Mouse (Mus musculus) gastrocnemius, postnatal 10 days (tissue): ENCODE measurements at regions not wholly inside any gene's neighbourhood (a gene's known extent, or its start where the extent isn't known, plus 50 kb on each side); places are given as distances from the start of the nearest gene placed in this dataset.
A peak's percentile ranks its signal among the peaks of the same experiment; 100 is the strongest.

Experiments
- DNase-seq: peaks from one replicate; pipeline ENCODE4 v3.0.0; 2021; ENCODE audit warnings: mixed read lengths

DNA sequence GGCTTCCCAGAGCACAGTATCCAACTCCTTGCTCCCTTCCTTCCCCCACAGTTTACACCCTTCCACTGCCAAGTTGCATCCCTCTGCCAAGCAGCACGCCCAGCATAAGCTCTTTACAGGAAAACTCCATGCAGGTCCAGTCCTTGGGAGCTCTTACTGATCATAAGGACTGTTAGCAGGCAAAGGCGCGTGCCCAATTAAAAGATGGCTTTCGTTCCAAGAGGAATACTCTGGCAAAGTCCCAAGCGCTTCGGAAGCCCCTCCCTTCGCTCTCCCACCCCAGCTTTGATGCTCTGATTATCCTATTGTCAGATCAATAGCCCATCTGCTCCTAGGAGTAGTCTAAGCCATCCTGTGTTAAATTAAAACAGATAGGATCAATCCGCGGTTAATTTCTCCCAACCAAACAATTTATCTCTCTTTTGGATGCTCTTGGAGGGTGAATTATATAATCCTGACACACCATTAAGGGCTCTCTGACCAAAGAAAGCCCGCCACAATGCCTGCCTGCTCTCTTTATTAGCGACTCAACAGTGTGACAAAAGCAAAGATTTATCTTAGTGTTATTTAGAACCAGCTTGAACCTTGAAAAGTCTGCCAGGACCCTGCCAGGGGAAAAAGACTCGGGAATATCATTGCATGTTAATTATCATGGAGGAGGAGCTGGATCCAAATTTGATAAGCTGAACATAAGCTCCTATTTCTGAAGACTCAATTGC lies 312.5 kb downstream of the Gsdmc2 start:
- DNase-seq, result no peak

DNA sequence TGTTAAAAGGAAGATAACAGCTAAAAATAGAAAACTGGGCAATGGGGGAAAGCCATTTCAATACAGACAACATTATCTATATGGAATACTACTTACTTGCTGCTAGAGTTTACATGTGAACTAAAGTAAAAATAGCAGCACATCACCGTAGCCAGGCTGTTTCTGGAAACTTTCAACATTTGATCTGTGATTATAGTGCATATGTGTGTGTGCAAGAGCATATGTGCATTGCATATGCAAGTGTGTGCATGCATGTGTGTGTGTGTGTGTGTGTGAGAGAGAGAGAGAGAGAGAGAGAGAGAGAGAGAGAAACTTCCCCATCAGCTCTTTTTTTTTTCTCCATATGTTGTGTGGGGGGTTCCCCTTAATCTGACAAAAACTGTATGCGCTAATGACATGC lies 317.7 kb downstream of the Gsdmc2 start:
- DNase-seq, result no peak

DNA sequence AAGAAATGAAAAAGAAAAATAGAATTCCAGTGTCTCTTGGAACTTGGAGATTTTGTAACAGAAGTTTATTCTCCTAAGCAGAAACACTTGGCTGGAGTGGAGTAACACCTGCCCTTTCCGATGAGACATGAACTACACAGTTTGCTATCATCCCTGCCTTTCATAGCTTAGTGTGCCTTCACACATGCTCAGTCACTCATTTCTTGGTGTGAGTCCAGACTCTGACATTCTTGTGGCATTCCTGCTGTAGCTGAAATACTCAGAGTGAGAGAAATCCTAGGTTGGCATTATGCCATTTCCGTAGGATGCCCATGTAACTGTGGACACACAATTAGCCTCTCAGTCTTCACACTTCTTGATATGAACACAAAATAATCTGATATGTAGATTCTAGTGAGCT lies 318.2 kb downstream of the Gsdmc2 start:
- DNase-seq, result no peak

DNA sequence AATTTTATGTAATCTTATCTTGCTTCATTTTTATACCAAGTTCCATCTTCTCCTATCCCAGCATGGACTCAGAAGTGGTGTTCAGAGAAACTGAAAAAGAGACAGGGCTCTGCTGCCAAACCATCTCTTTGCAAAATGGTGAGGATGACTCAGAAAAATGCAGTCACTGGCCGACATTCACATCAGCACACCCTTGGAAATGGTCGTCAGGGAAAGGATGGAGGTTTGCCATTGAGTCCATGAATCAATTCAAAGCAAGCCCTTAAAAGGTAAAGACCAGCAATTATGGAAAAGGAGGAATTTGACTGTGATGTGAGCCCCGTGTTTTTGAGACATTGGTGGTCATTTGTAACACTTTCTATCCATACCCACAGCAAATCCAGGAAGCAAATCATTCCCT lies 327.7 kb downstream of the Gsdmc2 start:
- no peak for DNase-seq

DNA sequence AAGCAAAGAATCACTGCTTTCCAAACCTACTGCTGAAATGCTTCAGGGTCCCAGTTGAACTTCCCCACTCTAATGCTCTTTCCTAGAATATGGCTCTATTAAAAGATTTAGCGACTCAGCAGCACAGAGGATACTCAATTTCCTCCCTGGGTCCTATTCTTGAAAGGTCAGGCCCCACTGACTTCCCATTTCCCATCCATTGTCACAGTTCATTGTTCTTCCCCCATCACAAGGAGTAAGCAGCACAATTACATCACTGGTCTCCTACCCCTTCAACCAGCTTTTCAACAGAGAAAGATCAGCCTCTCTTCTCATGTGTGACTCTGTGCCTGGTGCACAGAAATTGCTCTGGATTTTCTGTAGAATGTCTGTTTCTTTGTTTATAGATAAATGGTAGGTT lies 344.5 kb downstream of the Gsdmc2 start:
- no peak for DNase-seq

DNA sequence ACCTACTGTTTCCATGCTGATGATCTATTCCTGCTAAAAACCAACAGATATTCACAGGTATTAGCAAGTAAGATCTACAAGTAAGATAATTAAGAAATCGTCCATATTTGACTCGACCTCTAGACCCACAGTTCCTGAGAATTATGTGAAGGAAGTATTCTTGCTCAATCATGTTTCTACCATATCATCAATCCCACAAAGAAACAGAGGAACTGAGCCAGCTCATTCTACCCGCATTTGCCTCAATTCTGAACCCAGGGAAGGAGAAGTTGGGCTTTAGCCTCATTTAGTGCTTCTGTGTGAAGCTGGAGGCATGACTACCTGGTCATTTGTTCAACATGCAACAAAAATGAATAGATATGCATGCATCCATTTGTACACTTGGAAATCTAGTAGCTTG lies 346.5 kb downstream of the Gsdmc2 start:
- no peak for DNase-seq

DNA sequence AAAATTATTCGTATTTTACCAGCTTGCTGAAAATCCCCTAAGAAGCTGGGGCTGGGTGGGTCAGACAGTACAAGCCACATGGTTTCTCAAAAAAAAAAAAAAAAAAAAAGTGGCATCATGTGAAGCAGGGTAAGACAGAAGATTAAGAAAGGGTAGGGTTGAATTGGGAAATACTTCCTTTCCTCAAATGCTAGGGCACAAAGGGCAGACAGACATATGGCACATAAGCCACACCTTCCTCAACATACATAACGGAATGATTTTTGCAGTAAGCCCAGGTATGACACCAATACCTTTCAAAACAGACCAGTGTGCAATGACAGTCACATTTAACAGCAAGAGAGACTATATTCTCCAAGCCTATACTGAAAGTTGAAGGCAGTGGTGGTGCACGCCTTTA lies 347.8 kb downstream of the Gsdmc2 start:
- no peak for DNase-seq

DNA sequence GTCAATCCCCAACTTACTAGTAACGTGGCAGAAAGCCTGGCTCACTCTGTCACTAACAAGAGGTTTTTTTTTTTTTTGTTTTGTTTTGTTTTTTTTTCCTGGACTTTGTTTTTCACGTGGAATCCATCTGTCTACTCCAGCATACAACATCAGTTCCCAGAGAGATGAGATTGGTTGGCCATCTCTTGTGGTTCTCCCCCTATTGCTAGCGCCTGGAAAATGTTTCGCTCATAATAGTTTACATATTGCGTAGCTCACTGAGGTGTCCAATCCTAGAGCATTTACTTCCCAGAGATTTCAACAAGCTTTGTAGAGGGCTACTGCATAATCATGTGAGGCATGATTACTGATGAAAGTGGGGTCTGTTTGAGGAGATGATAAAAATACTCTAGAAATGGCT lies 360.1 kb downstream of the Gsdmc2 start:
- no peak for DNase-seq

DNA sequence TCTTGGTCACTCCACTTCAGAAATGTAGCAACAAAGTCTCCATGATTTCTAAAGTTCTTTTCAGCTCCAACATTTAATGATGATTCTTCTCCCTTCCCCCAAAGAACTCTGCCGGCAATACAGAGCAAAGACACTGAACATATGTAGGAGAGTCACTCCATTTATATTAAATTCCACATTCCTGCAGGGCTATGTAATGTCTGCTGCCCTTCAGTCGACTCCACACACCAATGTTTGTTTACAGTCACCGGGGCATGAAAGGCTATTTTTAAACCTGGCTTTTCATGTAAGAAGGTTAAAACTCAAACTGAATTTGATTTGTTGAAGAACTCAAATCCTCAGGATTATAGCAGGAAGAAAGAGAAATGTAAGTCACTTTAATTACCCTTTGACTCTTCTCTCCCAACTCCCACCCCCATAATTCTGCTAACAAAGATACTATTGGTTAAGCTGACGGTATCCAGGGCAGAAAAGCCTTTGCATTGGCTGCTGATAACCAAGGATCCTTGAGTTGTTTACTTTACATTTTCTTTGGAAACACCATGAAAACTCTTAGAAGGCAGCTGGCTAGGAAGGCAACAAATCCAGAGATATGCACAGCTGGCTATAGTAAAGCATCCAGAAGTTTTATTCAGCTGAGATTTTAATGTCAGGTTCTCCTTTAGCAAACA lies 360.6 kb downstream of the Gsdmc2 start:
- no peak for DNase-seq

DNA sequence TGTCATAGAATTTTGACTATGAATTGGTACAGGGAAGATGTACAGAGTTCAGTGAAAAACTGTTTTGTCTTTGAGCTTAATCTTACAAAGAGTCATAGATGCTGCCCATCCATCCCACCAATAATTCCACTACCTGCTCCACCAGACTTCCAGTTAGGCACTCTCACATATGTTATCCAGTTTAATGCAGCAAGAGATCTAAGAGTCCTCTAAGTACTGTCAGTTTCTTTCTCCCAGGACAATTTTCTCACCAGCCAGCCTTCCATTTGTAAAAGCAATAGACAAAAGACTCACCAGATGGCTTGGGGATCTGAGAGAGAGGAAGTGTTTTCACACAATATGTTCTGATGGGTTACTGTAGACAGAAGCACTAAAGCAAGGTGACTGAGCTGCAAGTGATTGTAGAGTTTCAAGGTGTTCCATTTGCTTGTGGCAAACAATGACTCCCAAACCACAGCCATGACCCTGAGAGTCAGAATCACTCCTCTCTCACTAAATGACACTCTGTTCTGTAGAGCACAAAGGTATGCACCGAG lies 365.6 kb downstream of the Gsdmc2 start:
- no peak for DNase-seq

DNA sequence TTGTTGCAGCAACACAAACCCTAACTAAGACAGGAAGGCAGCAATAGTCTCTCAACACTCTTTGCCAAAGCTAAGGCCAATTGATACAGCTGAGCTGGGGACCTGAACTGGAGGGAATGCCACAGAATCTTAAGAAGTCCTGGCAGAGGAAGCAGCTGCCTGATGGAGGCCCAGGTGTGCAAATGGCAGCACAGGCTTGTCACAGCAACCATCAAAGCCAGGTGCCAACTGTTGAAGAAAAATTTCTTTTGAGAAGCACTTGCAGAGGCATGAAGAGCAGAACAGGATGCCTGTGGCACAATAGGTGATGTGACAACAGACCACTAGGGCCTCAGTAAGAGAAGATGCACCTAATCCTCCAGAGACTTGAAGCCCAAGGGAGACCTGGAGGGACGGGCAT lies 378.1 kb downstream of the Gsdmc2 start:
- no peak for DNase-seq

DNA sequence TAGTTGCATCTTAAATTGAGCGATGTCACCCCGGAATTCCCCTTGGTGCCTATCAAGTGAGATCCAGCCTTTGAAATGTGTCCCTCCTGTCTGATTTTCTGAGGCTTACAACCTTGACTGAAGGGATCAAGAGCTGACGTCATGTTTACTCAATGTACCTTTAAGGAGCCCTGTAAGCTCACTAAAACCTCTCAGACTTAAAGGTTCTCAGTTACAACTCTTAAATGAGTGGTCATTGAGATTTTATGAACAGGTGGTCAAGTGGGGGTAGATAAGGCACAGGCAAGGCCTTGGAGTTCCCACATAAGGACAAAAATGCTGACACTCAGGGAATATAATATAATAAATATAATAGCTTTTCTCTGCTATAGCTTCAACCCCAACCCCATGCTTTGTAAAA lies 392.4 kb downstream of the Gsdmc2 start:
- DNase-seq, result no peak

DNA sequence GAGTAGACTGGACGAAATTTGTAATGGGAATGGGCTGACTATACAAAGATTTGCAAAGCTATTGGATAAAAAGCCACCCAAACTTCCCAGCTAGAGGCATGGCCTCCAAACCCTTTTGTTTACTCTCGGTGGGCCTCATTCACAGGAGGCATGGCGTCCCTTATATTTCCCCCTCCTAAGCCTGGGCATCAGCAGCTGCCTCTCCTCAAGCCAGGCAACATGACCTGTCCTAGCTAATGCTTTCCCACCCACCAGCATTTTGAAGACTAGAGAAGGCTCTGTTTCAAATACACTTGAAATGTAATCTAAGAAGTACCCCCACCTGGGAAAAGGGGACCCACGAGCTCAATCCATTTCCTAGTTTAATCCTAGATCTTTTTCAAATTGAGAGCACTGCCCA lies 398.7 kb downstream of the Gsdmc2 start:
- no peak for DNase-seq

DNA sequence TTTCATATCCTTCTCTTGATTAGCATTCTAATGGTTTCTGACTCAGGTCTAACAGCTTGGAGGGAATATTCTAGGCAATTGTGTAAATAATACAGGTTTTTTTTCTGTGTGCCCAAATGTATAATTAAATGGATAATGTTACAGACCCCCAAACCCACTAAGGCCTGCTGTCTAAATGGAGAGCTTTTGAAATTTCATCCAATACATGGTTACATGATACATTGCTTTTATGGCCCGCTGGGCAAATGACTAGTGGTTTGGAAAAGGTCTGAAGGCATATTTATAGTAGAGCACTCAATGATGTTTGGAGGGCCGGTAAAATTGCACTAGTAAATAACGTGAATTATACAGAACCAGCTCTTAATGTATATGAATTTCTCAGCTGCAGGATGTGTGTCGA lies 400.0 kb downstream of the Gsdmc2 start:
- no peak for DNase-seq

DNA sequence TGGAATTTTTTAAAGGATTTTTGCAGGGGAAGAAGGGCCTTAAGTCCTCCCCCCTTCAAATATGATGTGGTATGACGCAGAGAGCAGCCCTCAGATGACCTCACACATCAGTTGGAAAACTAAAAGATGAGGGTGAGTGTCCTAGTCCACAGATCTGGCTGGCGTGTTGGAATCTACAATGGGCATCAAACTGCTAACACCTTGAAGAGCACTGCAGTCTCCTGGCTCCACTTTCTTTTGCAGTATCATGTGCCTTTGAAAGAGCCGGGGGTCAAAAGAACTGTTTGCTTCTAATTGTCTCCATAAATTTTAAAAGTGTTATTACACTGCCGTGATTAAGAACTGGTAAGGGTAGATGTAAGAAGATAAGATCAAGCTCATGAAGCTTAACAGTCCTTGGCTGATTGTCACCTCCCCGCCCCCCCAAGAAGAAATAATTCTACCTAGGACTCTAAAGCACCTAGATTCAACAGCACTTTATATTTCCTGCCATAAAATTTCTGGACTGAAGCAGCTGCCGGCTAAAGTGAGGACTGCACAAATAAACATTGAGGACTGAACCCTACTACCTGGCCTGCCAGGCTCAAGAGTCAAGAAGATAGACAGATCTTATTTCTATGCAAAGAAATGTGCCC lies 402.7 kb downstream of the Gsdmc2 start:
- DNase-seq, result no peak

DNA sequence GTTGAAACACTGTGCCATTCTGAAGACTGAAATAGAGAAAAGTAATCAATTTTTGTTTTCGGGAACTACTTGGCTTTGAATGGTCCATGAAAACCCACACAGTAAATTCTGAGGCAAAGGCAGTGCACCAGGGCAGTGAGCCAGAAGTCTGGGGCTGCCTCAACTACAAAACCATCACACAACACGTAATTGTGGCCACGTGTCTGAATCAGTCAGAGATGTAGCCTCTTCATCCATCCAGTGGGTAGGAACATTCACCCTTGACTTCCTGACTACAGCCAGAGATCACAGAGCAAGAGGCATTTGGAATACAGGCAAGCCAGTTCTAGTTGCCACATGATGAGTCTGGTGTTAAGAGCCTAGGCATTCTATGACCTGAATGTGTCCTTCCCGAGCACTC lies 432.3 kb downstream of the Gsdmc2 start:
- no peak for DNase-seq

DNA sequence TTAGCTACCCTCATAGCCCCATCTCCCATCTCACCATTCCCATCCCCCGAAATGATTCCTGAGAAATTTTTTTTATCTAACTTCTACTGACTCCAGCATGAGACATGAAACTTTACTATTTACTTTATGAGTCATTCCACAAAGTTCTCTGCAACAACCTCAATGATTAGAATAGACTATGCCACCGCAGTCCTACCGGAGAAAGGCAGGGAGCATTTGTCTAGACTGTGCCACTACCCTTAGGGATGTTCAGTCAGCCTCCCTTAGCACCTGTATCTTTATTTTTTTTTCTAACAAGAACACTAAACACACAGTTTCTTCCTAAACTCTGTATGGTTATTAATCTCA lies 433.2 kb downstream of the Gsdmc2 start:
- DNase-seq, result no peak

DNA sequence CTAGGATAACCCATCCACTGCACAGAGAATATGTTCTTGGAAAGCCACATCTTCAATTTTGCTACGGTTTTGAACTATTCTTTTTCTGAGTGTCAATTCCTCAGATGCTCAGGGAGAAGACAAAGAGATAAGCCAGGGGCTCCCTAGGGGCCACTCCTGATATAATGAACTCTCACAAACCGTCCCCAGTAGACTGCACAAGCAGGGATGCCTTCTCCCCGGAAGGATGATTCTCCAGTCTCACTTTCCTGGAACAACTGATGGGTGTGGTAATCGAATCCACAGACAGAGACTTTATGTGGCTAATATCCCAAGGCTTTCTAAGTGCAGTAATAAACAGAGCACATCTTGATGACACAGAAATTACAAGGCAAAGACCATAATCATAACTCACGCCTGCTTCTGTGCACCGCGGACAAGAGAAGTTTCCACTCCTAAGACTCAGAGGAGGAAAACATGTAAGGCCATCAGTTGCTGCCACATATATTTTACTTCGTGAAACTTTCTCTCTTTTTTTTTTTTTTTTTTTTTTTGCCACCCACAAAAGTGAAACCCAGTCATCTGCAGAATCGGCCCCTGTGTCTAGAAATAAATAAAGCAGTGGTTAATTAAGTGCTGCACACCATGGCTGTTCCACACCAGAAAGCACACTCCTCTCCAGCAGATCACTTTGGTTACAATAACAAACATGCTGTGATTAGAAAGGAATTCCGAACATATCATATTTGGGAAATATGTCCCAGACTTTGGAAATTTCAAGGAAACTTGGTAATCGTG lies 433.8 kb downstream of the Gsdmc2 start:
- no peak for DNase-seq

DNA sequence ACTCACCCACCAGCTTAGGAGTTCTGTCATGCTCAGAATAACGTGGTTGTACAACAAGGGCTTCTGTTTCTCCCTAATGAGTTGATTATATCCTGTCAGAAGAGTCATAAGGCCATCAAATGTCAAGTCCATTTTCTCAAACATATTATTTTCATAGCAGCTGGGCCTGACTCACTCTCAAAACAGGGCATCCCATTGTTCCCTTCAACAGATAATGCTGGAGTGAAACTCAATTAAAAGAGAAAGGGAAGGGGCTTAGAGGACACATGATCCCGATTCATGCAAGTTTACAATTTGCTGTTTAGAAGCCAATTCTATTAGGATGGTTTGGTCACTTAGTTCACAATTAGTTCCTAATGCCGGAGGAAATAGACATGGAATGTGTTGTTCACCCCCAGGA lies 444.5 kb downstream of the Gsdmc2 start:
- DNase-seq, result no peak

DNA sequence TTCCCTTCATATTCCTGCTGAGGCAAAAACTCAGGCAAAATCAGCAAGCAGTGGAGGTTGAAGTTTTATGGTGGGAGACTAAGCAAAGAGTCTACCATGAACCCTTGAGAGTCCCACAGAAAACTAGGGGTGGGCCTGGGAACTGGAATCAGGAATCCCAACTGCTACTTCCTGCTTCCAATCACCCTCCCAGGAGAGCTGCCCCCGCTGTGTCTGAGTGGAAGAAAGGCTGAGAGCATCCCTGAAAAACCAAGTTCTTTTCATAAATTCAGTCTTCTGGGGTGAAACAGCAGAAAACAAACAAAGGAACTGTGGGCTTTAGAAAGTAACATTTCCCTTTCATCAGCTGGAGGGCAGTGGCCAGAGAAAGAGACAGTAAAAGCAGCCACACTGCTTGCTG lies 445.0 kb downstream of the Gsdmc2 start:
- DNase-seq, result peak; percentile 6

DNA sequence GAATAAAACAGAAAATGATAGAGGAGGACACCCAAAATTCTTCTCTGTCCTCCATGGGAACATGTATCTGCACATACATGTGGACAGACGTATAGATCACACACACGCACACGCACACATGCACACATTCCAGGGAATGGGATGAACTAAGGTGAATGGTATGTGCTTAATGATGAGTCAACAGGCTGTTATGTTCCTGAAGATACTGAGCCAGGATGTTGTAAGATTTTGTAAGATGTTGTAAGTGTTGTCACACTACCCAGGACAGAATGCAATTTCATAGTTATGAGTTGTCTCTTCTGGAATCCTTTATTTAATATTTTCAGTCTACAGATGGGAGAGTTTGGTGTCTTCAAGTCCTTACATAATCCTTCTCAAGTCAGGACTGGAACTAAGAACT lies 447.5 kb downstream of the Gsdmc2 start:
- no peak for DNase-seq

DNA sequence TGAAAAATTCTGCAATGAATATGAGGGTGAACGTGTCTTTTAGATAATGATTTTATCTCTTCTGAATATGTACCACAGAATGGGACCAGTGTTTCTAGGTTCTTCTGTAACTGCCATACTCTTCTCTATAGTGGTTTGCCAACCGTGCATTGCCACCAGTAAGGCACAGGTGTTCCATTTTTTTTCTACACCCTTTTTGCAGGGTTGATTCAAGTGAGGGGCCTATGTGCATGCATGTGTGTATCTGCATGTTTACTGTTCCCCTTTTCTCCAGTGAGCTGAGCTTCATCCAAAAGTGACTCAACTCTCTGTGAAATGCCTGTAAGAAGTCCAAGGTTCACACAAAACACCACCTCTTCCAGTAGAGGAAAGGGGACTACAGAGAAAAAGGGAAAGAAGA lies 467.7 kb downstream of the Gsdmc2 start:
- no peak for DNase-seq
